Mouse (Mus musculus): ENCODE results near the gene Ado.

Ado gene

DNA sequence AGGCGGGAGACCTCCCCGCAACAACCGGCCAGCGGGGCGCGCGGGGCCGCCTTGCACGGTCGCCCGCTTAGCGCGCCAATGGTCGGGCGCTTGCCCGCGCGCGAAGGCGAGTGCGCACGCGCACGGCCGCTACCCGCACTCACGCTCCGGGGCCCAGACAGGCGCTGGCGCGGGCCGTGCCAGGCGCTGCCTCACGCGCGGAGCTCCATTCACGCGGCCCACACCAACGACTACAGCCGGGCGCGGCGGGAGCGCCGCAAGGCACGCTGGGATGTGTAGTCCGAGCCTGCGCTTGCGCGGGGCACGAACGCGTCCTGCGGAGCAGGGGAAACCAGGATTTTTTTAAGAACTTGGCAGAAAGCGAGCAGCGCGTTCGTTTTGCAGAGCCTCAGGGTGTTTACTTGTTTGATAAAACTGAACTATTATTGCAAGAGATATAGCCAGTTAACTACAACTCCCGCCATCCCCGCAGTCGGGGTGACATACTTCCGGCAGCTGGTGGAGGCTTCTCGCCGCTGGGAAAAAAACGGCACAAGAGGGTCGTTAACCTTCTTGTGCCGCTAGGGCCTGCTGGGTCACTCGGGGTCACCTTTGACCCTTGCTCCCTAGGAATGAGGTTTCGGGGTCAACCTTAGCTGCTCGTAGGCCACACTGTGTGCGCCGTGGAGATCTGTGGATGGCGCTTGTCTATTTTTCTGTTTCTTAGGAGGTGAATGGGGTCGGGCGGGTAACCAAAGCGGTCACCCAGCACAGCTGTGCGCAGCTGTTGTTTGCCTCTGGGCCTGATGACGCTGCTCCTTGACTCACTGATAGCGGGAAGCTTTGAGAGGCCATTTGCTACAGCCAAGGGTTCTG, at the start of gene Ado:
Gene Ado, minus strand, starts transcription at position 79 of the 855 bp plus-strand sequence.
- peak; percentile 89 for DNase-seq (ENCODE audit: low spot score)

DNA sequence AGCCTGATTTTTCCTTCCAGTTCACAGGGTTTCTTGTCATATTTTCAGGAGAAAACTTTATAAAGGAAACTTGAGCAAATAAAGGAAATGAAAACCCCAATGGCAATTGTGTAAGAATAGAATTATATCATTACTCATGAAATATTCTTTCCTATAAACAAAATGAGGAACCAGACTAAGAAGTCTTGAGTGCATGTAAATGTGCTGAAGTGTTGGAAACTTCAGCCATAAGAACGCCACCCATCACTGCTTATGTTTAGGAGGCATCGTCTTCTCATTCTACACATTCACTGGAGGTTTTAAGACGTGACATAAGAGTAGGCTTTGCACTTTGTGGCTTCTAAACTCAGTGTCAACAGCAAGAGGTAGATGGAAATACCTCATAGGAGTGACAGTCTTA, 46.5 kb upstream of the Ado start:
- no peak for DNase-seq (ENCODE audit: low spot score)

DNA sequence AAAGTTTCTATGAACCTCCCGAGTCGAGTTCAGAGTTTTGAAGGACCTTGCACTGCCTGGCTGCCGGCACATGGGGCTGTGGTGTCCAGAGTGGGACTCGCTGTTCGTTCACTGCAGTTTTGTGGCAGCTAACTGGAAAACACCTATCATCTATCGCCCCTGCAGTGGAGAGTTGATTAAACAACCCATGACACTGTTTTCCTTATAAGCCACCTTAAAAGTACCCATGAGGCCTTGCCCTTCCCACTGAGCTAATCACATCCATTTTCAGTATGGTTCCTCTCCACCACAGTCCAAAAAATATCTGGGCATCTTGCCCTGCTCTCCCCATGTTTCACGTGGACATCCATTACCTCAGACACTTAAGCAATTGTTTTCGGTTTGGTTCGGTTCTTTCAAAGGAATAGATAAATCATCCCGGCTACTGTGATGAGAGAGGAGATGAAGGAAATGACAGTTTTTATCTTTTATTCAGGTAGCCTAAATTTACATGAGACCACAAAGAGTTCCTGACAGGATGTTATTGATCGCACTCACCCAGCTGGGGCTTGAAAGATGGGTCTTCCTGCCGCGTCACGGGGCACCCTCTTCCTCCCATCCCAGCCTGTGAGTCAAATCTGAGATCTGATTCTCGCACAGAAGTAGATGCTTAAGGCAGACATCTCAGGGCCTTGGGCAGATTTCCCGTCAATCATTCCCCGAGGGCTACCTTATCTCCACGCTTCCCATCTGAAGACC, 37.3 kb upstream of the Ado start:
- no peak for DNase-seq (ENCODE audit: low spot score)

DNA sequence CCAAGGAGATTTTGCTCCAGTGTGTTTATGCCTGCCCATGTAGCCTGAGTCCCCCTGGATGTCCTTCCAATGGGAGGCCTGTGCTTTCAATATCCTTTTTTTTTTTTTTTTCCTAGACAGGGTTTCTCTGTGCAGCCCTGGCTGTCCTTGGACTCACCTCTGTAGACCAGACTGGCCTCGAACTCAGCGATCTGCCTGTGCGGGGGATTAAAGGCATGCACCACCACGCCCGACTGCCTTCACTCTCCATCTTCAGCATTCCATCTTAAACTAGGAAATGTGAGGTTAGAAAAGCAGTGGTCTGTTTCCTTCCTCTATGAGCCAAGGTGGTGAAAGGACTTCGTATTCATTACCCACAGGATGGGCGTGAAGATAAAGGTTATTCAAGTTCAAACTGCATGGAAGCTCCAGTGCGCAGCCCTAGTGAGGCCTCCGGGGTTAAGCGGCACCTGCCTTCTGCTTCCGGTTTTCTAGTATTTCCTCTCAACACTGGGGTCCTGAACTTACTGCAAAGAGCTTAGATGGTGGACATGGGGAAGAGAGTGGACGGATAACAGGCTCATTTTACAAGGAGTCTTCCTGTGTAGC, 33.0 kb upstream of the Ado start:
- no peak for DNase-seq (ENCODE audit: low spot score)

DNA sequence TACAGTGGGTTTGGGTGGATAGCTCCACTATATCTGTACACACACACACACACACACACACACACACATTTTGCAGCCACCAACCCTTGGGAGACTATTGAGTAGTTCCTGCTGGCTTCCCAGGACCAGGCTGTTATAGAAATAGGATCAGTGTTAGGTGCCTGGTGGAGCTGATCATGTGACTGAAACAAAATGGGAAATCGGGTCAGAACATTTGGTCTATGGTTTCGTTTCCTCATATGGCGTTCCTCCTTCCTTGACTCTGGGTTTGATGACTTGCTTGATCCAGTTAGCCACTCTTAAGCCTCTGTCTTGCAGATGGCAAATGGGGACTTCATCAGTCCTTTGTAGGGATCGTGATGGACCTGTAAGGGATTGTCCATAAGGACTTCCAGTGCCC, 31.1 kb upstream of the Ado start:
- DNase-seq (ENCODE audit: low spot score): no peak

DNA sequence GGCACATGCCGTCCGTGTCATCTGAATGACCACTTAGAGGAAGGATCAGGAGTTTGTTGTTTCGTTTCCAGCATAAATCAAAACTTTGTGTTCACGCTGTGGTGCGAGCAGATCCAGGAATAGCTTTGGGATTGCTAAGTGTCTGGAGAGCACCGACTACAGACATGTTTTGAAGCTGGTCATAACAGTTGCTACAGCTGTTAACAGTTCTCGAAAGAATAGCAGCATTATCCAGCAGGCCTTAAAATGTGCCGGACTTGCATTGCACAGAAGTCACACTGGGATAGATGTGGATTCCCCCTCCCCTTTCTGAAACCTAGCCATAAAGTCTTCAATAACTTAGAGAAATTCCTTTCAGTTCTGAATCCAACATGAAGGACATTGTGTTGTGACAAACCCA, 24.6 kb upstream of the Ado start:
- no peak for DNase-seq (ENCODE audit: low spot score)

DNA sequence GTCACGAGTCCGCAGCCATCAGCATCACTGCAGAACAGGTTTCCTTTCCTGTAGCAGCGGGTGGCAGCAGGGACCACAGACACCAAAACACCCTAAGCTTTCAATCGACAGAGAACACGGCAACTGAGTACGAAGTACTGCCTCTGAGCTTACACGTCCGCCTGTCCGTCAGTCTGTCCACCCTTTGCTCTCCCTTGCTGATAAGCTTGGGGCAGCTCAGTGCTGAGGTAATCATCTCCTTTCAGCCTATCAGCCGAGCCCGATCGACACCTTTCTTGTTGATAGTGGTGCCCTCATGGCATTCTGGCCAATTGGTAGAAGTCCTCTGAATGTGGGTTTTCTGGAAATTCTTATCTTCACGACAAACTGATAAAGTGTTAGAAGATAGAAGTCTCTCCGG, 22.7 kb upstream of the Ado start:
- no peak for DNase-seq (ENCODE audit: low spot score)

DNA sequence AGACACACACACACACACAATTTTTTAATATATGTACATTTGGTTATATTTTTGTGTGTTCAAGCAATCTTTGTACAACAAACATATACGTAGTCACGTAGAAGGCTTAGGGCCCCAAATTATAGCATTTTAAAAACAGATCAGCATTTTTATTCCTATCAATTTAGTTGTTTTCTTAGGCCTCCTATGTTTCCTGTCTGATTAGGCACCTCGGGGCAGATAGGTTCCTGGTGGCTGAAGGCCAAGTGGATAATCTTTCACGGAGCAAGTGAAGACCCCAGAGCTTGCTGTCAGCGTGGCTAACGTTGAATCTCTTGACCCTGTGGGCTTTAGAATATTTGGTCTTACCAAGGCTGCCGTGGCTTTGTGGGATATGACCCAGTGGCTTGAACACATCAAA, 20.8 kb upstream of the Ado start:
- DNase-seq (ENCODE audit: low spot score): no peak

DNA sequence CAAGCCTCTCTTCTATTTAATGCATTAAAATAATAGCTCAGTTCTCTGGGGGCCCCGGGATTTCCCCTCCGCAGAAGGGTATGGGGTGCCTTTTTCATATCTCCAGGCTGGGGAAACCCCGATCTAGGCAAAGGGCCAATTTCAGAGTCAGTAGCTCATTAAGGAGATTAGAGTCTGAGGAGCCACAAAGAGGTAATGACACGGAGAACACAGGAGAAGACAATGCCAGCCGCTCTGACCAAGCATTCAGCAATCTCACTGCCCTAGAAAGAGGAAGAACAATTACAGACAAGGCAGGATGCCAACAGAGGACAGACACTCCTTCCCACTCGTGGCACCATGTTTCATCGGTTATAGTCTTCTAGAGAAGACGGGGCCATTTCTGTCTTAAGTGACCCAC, 17.3 kb upstream of the Ado start:
- peak; percentile 72 for DNase-seq (ENCODE audit: low spot score)

DNA sequence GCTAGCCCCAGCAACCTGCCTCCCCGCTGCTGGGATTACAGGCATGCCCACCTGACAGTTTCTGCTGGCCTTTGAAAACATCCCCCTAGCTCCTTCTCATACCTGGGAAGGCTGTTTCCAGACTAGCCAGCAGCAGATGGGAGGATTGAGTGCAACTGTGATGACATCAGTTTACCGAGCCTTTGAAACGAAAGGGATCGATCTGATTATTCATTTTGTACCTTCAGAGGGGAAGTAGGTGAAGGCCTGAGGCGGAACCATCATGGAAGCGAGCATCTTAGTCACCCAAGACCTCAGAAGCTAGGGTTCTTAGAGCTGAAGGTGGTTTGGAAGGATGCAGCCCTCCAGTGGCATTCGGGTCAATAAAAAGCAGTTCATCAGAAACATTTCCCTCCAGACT, 15.8 kb upstream of the Ado start:
- DNase-seq (ENCODE audit: low spot score): no peak

DNA sequence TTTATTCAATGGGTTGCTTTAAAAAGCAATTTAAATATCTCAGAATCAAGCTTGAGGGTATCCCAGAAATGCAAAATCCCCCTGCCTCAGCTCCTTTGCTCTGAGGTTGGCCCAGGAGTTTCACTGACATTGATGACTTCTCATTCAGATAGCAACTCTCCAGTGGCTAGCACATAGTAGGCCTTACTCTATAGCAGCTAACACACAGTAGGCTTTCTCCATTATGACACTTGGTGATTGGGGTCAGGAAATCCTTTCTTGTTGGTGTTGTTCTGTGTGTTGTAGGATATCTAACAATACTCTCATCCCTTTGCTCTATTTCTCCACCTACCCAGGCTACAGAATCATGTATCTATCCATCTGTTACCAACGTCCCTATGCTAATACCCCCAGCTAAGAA, 12.4 kb upstream of the Ado start:
- no peak for DNase-seq (ENCODE audit: low spot score)

DNA sequence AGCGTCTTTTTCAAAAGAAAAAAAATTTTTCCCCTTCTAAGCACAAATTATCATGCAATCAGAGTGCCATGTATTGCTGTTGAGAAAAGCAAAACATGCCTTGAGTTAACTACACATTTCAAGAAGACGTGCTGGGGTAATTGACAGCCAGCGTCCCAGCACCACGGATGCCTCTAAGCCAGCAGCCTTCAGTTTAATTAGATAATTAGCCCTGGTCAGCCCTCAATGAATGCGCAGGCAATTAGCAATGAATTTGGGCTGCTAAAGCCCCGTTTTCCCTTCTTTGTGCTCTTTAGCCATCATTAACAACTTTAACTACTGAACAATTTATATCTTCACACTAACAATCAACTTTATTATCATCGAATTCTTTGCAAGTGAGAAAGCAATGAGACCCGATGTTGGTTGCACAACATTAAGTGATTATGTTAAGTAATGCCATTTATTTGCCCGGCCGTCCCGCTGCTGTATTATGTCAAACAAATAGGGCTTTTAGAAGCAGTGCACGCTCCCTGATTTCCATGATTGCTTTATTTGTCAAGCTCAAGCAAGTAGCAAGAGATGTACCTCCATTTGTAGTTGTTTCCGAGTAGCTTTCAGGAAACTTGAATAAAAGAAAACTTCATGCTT, 11.1 kb upstream of the Ado start:
- DNase-seq (ENCODE audit: low spot score): peak; percentile 68

DNA sequence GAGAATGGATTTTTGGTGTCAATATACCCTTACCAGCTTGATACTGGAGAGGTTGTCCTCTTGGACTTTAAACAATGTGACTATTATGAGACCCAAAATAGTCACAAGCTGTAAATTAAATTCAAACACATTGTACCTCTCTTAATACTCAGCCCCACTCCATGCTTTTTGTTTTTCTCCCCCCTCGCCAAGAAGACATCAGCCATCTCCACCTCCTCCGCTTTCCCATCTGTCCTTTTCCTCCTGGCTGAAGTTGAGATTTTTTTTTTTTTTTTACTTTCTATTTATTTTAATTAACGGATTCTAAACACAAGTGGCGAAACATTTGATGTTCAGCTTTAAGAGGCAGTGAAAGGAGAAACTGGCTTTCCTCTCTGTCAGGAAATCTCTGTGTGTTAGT, 9.3 kb upstream of the Ado start:
- DNase-seq (ENCODE audit: low spot score): no peak

DNA sequence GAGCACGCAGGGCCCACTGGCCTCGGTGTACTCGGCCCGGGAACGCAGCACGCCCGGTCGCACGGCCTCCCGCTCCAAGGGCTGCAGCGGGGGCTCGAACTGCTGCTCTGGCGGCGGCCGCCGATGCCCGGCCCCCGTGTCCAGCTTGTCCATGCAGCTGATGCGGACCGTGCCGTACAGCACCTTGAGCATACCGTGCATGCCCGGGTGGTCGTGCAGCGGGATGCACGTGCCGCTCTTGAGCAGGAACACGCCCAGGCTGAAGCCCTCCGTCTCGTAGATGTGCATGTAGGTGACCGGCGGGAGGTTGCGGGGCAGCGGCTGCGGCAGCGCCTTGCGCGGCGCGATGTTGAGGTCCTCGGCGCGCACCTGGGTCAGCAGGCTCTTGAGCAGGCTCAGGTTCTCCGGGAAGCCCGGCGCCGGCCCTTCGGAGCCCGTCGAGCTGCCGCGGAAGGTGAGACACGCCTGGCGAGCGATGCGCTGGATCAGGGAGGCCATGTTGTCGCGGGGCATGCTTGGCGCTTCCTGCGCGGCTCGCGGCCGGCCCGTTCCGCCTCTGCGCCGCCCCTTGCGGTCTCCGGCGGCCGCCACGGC, 397 bp downstream of the Ado start:
- peak; percentile 45 for DNase-seq (ENCODE audit: low spot score)

DNA sequence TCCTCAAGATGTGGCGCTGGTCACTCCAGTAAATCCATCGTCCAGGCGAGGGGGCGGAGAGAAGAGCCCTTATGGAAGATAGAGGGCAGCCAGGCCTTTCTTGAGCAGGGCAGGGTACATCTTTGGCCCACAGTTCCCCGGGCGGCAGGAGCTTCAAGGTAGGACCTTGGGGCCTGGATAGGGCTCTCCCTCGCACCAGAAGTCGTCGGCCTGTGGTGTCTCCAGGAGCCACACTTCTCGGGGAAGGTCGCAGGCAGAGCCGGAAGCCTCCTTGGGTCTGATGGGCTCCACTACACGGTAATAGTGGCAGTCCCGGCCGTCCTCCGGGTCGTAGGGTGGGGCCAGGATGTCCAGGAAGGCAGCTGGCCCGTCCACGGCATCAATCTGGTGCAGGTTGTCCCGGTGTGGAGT, 900 bp downstream of the Ado start:
- peak; percentile 35 for DNase-seq (ENCODE audit: low spot score)

DNA sequence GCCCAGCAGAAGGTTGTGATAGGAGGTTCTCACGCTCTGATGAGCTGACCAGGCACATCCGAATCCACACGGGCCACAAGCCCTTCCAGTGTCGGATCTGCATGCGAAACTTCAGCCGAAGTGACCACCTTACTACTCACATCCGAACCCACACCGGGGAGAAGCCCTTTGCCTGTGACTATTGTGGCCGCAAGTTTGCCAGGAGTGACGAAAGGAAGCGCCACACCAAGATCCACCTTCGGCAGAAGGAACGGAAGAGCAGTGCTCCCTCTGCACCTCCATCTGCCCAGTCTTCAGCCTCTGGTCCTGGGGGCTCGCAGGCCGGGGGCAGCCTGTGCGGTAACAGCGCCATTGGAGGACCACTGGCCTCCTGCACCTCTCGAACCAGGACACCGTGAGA, 8.2 kb downstream of the Ado start:
- DNase-seq (ENCODE audit: low spot score): no peak

DNA sequence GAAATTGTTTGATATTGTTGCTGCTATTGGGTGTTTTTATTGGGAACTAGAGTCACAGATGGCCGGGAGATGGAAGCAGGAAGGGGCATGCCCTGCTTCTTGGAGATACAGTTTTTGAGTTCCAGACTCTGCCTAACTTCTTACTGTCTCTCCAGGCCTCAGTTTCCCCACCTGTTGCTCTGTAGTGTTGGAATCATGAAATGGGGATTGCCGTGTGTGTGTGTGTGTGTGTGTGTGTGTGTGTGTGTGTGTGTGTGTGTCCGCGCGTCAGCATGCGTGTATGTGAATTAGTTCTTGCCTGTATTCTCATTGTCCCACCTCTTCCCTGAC, 9.4 kb downstream of the Ado start:
- DNase-seq (ENCODE audit: low spot score): no peak

DNA sequence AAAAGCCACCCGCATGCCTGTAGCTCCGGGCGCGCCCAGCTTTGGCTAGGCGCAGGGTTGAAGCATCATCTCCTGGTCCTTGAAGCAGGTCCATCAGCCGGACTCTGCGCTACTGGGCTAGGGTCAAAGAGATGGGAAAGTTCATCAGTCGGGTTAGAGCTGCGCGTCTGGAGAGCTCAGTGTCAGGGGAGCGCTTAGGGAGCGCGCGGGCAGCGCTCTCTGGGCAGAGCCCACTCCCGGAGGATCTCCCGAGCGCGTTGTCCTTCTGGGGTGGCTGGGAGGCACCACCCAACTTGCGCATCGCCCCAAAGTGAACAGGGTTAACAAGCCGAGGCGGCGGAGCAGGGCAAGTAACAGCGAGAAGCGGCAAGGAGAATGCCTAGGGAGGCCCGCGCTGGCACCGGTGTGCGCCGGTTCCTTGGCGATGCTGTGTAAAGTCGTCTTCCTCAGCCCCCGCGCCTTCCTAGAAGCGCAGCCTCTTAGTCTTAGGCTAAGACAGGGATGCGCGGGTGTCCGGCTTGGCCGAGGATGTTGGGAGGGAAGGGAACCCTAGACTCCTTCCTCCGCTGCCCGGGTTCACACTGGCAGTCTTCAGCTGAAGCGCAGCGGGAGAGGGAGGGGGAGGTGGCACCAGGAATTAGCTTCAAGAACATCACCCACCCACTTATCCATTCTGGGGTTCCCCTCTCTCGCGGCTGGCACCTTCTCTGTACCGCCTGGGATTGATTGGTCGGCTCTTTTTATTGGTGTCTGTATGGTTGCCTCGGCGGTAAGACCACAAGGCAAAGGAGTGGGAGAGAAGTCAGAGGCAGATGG, 10.0 kb downstream of the Ado start:
- DNase-seq (ENCODE audit: low spot score): peak; percentile 34

DNA sequence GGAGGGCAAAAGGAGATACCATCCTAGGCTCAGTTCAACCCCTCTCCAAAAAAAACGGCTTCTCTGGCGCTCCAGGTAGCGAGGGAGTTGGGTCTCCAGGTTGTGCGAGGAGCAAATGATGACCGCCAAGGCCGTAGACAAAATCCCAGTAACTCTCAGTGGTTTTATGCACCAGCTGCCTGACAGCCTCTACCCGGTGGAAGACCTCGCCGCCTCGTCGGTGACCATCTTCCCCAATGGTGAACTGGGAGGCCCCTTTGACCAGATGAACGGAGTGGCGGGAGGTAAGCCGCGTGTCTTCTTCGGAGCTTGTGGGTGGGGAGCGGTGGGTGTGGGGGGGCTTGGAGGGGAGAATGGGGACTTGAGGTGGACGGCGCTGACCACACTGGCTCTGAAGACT, 10.6 kb downstream of the Ado start:
- no peak for DNase-seq (ENCODE audit: low spot score)

DNA sequence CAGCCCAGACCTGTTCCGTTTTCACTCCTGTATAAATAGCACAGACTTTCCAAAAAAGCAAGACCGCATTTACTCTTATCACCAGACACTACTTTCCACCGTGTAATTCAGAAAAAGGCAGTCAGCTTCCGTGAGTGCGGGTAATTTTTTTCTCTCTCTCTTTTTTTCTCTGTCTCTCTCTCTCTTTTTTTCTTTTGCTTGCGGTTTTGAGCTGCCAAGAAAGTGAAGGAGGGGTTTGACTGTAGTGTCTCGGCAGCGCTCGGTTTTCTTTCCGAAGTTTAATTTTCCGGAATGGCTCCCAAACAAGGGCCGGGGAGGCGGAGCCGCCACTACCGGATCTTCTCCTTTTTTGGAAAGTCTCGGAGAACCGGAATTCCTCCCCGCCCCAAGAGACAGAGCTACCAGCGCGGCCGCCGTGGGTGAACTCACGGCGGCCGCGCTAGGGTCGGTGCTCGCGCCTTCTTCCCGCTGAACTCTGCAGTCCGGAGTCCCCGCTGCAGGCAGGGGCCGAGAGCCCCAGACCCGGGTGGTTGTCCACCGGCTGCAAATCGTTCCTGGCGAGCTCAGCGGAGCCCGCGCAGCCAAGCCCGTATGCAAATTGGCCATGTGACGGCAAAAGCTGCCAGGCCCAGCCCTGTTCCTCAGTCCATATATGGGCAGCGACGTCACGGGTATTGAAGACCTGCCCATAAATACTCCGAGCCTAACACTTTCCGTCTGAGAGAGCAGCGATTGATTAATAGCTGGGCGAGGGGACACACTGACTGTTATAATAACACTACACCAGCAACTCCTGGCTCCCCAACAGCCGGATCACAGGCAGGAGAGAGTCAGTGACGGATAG, 11.4 kb downstream of the Ado start:
- DNase-seq (ENCODE audit: low spot score): peak; percentile 87
